Mouse (Mus musculus) gastrocnemius, adult 2 months (tissue): Measurements from ENCODE around the gene Itga11. TPM values are rescaled to one million over a fixed set of nuclear protein-coding genes. Genes with fewer than 3 reads are reported as not detected.

Source experiments
- DNase-seq: peaks from one replicate; pipeline ENCODE4 v3.0.0; 2022
- H3K27ac ChIP-seq: fragments of 200-600 bp; 2 replicates; pipeline ENCODE4 v1.8.1; 2022; ENCODE audit warnings: mild to moderate bottlenecking
- H3K4me3 ChIP-seq: fragments of 200-600 bp; 2 replicates; pipeline ENCODE4 v1.8.1; 2022; ENCODE audit warnings: mild to moderate bottlenecking, moderate library complexity
- CTCF ChIP-seq: fragments of 200-600 bp; IDR thresholded peaks from 2 replicates; pipeline ENCODE4 v1.8.1; 2022; ENCODE audit warnings: antibody characterized with exemption, mild to moderate bottlenecking, moderate library complexity
- intact Hi-C: fragments of 180-260 bp; cut with DNase I; formaldehyde crosslinking; loops from one replicate; pipeline ENCODE4 v1.15.1; 2025
- total RNA-seq, 2 experiments: library from RNA; stranded (reverse); gene quantifications; 2 replicates each; pipeline ENCODE4 v1.2.3; 2021

Gene Itga11
- total RNA-seq, 2 experiments from 2014 or later, result 3.2 to 5.1 TPM

- no peak for TF ChIP-seq CTCF
- Histone ChIP-seq H3K27ac (no peak overlapping the region), H3K4me3 (no peak overlapping the region)
- DNase-seq, result no peak
- intact Hi-C loops, result no loop called here
Observed at GRCm38 (mm10) chr9:62746646-62747045, 69.0 kb downstream of the Itga11 start.

DNA sequence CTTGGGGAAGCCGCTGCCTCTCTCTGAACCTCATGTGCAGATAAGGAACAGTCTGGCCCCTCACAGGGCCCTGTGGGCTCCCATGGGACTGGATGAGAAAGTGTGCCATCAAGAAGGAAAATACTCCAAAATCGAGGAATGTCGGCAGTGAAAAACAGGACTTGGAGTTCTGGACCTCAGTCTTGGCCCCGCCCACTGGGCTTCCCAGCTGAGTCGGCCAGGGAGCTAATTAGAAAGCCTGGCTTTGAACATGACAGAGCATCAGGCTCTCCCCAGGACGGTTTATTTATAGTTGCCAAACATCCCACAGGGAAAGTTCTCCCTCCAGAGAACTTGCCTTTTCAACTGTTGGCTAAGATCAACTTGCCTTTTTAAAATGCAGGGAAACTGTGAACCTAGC, 72.0 kb downstream of the Itga11 start:
- intact Hi-C loops, result no loop called here

GRCm38 (mm10) chr9:62750381-62750780, 72.8 kb downstream of the Itga11 start:
- TF ChIP-seq CTCF, result no peak
- no peak for DNase-seq
- H3K27ac ChIP-seq, result no peak overlapping the region
- H3K4me3 ChIP-seq, result no peak overlapping the region
- intact Hi-C loops, result no loop called here

More for the DNA sequence above, 72.0 kb downstream of the Itga11 start:
- TF ChIP-seq CTCF, result no peak
- no peak overlapping the region for H3K4me3 ChIP-seq
- peak; percentile 48 for DNase-seq
- H3K27ac ChIP-seq, result no peak overlapping the region

DNA sequence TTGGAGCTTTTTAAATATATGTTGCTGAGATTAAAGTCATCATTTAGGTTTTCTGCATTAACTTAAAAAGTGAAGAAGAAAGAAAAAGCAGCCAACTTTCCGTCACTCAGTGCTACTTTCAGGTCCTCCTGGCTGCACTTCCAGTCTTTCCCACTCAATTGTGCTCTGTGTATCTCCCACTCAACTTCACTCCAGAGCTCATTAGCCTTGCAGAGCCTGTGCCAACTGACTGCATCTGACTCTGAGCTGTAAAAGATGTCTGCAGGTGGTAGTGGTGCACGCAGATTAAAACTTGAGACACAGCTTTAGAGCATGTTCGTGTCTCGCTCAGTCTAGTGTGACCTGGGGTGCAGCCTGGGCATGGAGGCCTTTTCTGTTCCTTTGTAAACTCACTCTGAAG, 80.7 kb downstream of the Itga11 start:
- Histone ChIP-seq H3K4me3 (no peak overlapping the region), H3K27ac (no peak overlapping the region)
- intact Hi-C loops, result no loop called here
- DNase-seq, result no peak
- TF ChIP-seq CTCF, result no peak

DNA sequence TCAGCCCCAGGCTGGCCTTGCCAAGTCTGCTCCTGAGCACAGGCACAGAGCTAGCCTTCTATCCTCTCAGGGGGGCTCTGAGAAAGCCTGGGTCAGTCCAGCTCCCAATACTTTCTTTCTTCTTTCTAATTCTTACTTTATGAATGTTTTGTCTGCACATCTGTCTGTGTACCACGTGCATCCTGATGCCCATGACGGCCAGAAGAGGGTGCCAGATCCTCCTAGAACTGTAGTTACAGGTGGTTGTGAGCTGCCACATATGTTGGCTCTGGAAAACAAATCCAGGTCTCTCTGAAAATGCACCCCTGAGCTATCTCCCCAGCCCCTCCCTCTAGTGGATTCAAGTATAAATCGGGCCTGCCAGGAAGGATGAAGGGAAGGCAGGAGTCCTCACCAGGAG, 82.0 kb downstream of the Itga11 start:
- no peak for DNase-seq
- Histone ChIP-seq H3K27ac (no peak overlapping the region), H3K4me3 (no peak overlapping the region)
- TF ChIP-seq CTCF, result peak; percentile 27; the same call in 1 of the 2 replicates
- intact Hi-C loops, result no loop called here

- intact Hi-C loops, result no loop called here
- no peak for DNase-seq
- TF ChIP-seq CTCF, result no peak
- H3K27ac ChIP-seq, result no peak overlapping the region
- peak overlapping the region; percentile 45 for H3K4me3 ChIP-seq
Observed at GRCm38 (mm10) chr9:62763478-62763877, 85.9 kb downstream of the Itga11 start.

DNA sequence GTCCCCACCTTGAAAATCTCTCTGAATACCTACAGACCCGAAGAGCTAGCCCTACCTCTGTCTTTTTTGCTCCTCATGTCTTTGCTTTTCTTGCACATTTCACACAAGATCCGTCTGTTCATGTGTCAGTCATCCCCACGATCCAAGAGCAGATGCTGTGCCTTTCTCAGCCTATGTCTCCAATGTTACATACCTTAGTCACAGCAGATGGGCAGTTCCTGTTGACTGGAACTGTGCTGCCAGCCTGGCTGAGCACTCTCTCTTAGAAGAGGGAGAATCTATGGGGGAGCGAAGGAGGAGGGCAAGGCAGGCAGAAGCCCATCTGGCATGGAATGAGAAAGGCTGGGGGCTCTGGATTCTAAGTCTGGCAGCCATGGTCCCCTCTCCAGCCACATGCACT, 87.7 kb downstream of the Itga11 start:
- no peak for TF ChIP-seq CTCF
- H3K4me3 ChIP-seq, result no peak overlapping the region
- no peak for DNase-seq
- intact Hi-C loops, result no loop called here
- H3K27ac ChIP-seq, result no peak overlapping the region

GRCm38 (mm10) chr9:62767464-62767863, 89.8 kb downstream of the Itga11 start:
- no peak for DNase-seq
- intact Hi-C loops, result no loop called here

GRCm38 (mm10) chr9:62768361-62768760, 90.7 kb downstream of the Itga11 start:
- no peak for TF ChIP-seq CTCF
- Histone ChIP-seq H3K4me3 (no peak overlapping the region), H3K27ac (no peak overlapping the region)
- intact Hi-C loops, result no loop called here
- DNase-seq, result no peak

More at GRCm38 (mm10) chr9:62767464-62767863, 89.8 kb downstream of the Itga11 start:
- Histone ChIP-seq H3K27ac (no peak overlapping the region), H3K4me3 (no peak overlapping the region)
- TF ChIP-seq CTCF, result no peak

- intact Hi-C loops, result no loop called here
- H3K27ac ChIP-seq, result no peak overlapping the region
- H3K4me3 ChIP-seq, result no peak overlapping the region
- TF ChIP-seq CTCF, result no peak
- DNase-seq, result no peak
Observed at GRCm38 (mm10) chr9:62772746-62773145, 95.1 kb downstream of the Itga11 start.

DNA sequence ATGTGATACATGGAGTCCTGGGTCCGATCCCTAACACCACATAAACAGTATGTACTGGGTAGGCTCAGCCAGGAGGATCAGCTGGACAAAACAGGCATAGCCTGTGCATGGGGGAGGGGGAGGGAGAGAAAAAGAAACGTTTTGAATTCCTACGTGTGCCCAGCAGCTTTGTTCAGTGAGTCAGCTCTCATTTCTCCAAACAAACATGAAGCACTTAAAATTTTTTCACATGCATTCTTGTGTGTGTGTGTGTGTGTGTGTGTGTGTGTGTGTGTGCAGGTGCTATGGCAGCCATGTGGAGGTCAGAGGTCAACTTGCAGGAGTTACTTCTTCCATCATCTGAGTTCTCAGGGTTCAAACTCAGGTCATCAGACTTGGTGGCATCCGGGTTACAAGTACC, 97.8 kb downstream of the Itga11 start:
- no peak for DNase-seq
- no peak overlapping the region for H3K27ac ChIP-seq
- intact Hi-C loops, result loop anchor here (5.0 kb wide), 3 partner anchors 148 to 488 kb away; no protein-coding TSS in a partner anchor

GRCm38 (mm10) chr9:62777461-62777860, 99.8 kb downstream of the Itga11 start:
- no peak overlapping the region for H3K4me3 ChIP-seq
- DNase-seq, result peak; percentile 45
- intact Hi-C loops, result loop anchor here (5.0 kb wide), 3 partner anchors 150 to 490 kb away; no protein-coding TSS in a partner anchor
- peak; percentile 96 for TF ChIP-seq CTCF
- no peak overlapping the region for H3K27ac ChIP-seq

More for the DNA sequence above, 97.8 kb downstream of the Itga11 start:
- TF ChIP-seq CTCF, result no peak
- no peak overlapping the region for H3K4me3 ChIP-seq

DNA sequence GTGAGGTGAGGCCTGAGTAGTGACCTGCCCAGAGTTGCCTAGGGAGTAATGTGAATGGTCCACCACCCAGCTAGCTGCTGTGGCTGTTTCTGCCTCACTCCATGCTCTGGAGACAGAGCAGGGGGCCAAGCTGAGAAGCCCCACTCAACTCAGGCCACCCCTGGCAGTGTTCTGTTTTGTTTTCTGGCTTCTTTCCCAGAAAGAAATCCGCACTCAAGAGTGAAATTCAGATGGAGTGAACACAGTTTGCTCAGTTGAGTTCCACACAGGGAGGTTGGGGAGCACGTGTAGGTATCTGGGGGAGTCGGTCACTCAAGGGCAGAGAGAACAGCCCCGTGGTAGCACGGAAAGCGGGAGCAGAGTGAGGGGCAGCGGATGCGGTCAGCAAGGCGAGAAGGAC, 101.1 kb downstream of the Itga11 start:
- TF ChIP-seq CTCF, result no peak
- no peak overlapping the region for H3K27ac ChIP-seq
- intact Hi-C loops, result loop anchor here (5.0 kb wide), 3 partner anchors 151 to 491 kb away; no protein-coding TSS in a partner anchor
- DNase-seq, result no peak
- no peak overlapping the region for H3K4me3 ChIP-seq

DNA sequence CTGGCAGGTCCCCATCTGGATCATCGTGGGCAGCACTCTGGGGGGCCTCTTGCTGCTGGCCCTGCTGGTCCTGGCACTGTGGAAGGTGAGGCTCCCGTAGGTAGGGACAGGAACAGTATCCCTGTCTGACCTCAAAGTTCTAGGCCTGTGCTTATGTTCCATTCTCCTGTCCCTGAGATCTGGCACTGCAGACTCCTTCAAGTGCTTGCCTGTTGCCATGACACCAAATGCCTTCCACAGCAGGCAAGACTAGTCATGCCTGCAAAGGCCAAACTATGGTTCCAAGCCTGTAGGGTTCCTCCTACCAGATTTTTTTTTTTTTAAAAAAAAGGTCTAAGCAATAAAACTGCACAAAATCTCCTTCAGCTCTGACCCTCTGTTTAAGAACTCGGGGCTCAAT, 104.3 kb downstream of the Itga11 start:
- Histone ChIP-seq H3K4me3 (no peak overlapping the region), H3K27ac (no peak overlapping the region)
- no peak for DNase-seq
- intact Hi-C loops, result no loop called here
- TF ChIP-seq CTCF, result no peak
